Mouse (Mus musculus) lung, embryonic 14.5 days (tissue): ENCODE data around the gene Nf2. TPM values are rescaled to one million over a fixed set of nuclear protein-coding genes. Genes with fewer than 3 reads are reported as not detected.
A peak's percentile ranks its signal among the peaks of the same experiment; 100 is the strongest.

Experiments used
- ATAC-seq: fragments of 200-750 bp; cut with Nextera tagmentation; 2 replicates; pipeline ENCODE4 v1.8.0; 2017; ENCODE audit warnings: mild to moderate bottlenecking, moderate TSS enrichment, moderate library complexity; ENCODE audit not compliant: insufficient read depth
- DNase-seq: peaks from one replicate; pipeline ENCODE4 v3.0.0-alpha.2; 2015
- H3K27ac ChIP-seq: fragments of 300-500 bp; sonication (generic); 2 replicates; pipeline ENCODE4 v1.5.1; 2014; ENCODE audit warnings: low read depth, mild to moderate bottlenecking, moderate library complexity
- H3K27me3 ChIP-seq: fragments of 300-500 bp; sonication (generic); 2 replicates; pipeline ENCODE4 v1.6.1; 2014; ENCODE audit warnings: low read length, control low read depth; ENCODE audit not compliant: insufficient read depth
- H3K36me3 ChIP-seq: fragments of 300-500 bp; sonication (generic); 2 replicates; pipeline ENCODE4 v1.6.1; 2014; ENCODE audit warnings: control low read depth; ENCODE audit not compliant: insufficient read depth
- H3K4me1 ChIP-seq: fragments of 300-500 bp; sonication (generic); 2 replicates; pipeline ENCODE4 v1.6.1; 2014; ENCODE audit warnings: antibody characterized with exemption, control low read depth; ENCODE audit not compliant: insufficient read depth
- H3K4me2 ChIP-seq: fragments of 300-500 bp; sonication (generic); 2 replicates; pipeline ENCODE4 v1.6.1; 2014; ENCODE audit warnings: mild to moderate bottlenecking
- H3K4me3 ChIP-seq: fragments of 300-500 bp; sonication (generic); 2 replicates; pipeline ENCODE4 v1.5.1; 2014; ENCODE audit warnings: low read depth, low read length
- H3K9ac ChIP-seq: fragments of 300-500 bp; sonication (generic); 2 replicates; pipeline ENCODE4 v1.6.1; 2014
- H3K9me3 ChIP-seq: fragments of 300-500 bp; sonication (generic); 2 replicates; pipeline ENCODE4 v1.6.1; 2016; ENCODE audit warnings: low read depth, low read length, control low read depth
- CTCF ChIP-seq: IDR thresholded peaks from 2 replicates; pipeline ENCODE4 v1.5.1; 2016; ENCODE audit warnings: antibody characterized with exemption, low read depth
- WGBS: fragments of 180-500 bp; shearing (Covaris S2); extraction: QIAGEN DNeasy Blood & Tissue Kit; methylation state at CpG from one replicate; pipeline ENCODE4 v1.1.7; 2014; 5-methylcytosine and 5-hydroxymethylcytosine counted together
- polyA plus RNA-seq: library from polyadenylated mRNA; unstranded; fragments of >200 nt; fragmentation: Nextera tagmentation; extraction: Ambion mirVana; gene quantifications from 2 replicates; pipeline ENCODE4 v1.2.1, GENCODE M21; 2014

The Nf2 gene
- polyA plus RNA-seq, 1 experiment from 2014 or later, result 43.3 TPM

DNA sequence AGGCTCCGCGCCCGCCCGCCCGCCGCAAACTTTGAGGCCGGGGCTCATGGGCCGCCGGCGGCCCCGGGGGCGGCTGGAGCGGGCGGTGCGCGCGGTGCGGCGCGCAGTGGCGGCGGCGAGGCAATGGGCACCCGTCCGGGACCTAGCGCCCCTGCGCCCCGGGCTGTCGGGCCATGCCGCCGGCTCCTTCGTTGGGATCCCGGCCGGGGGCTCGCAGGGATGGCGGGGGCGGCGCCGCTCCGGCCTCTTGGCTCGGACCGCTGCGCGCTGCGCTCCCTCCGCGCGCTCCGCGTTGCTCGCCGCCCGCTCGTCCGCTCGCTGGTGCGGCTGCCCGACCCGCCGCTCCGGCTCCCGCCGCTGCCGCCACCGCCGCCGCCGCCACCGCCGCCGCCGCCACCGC, 102.6 kb downstream of the Nf2 start, which contains the start of gene Cabp7:
Cabp7 (minus strand) TSS at position 46 of the 400 bp plus-strand sequence.
- no peak for TF ChIP-seq CTCF
- Histone ChIP-seq H3K27me3 (peaks cover 66% of the 10 kb centered on the region), H3K36me3 (no peaks in the 10 kb centered on the region), H3K4me1 (no peaks in the 10 kb centered on the region), H3K27ac (no peak within 1 kb of the TSS), H3K4me3 (peak within 1 kb of the TSS; percentile 46), H3K9ac (peak within 1 kb of the TSS; percentile 6; the same call in 1 of the 2 replicates), H3K4me2 (peak within 1 kb of the TSS; percentile 84), H3K9me3 (no peaks in the 10 kb centered on the region)
- DNase-seq (no peak), ATAC-seq (no peak)
- under 1% methylated on average over 35 of the region's 73 CpGs for WGBS

DNA sequence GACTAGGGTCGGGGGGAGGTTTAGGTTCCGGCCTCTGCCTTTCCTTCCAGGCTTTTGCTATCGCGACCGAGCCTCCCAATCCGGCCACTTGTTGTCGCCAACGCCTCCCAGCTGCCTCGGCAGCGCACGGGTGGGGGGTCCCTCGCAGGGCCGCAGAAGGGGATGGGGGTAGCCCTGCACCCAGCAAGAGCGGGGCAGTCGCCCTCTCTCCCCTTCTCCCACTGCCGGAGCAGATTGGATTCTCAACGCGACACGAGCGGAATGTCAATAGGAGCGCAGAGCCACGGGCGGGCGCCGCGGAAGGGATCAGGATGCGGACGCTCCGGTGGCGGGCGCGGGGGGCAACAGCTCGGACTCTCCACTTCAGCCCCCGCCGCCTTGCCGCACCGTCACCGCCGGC, 103.4 kb downstream of the Nf2 start:
- H3K9ac ChIP-seq, result peak overlapping the region; percentile 6; the same call in 1 of the 2 replicates
- ATAC-seq (peak; percentile 20; the same call in 1 of the 2 replicates), DNase-seq (peak; percentile 20)
- under 1% methylated on average over 29 of the region's 39 CpGs for WGBS
- no peaks in the 10 kb centered on the region for H3K4me1 ChIP-seq
- peak overlapping the region; percentile 84 for H3K4me2 ChIP-seq
- peaks cover 66% of the 10 kb centered on the region for H3K27me3 ChIP-seq
- peak overlapping the region; percentile 46 for H3K4me3 ChIP-seq
- H3K27ac ChIP-seq, result no peak overlapping the region
- no peaks in the 10 kb centered on the region for H3K36me3 ChIP-seq
- no peaks in the 10 kb centered on the region for H3K9me3 ChIP-seq
- TF ChIP-seq CTCF, result no peak

DNA sequence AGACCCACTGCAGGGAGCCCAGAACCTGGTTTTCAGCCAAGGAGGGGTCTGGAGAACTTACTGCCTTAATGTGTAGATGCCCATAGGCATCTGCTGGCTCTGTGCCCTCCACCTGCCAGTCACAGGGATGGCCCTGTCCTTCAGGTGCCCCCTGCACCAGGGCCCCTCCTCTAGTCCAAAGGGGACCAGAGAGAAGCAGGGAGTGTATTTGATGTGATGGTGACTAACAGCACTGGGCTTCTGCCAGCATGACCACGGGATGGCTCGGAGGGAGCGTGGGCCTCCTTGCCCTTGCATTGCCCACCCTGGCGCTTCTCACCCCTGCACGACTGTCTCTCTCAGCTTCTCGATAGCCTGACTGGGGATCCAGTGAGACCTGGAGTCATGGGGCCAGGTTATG, 104.6 kb downstream of the Nf2 start:
- H3K27me3 ChIP-seq, result peaks cover 63% of the 10 kb centered on the region
- DNase-seq, result no peak
- ATAC-seq, result no peak
- H3K9ac ChIP-seq, result no peak overlapping the region
- no peak overlapping the region for H3K4me3 ChIP-seq
- H3K4me1 ChIP-seq, result no peaks in the 10 kb centered on the region
- no peak for TF ChIP-seq CTCF
- H3K4me2 ChIP-seq, result no peak overlapping the region
- H3K27ac ChIP-seq, result no peak overlapping the region
- no peaks in the 10 kb centered on the region for H3K9me3 ChIP-seq
- 54% methylated on average over 6 of the region's 6 CpGs for WGBS
- H3K36me3 ChIP-seq, result no peaks in the 10 kb centered on the region

DNA sequence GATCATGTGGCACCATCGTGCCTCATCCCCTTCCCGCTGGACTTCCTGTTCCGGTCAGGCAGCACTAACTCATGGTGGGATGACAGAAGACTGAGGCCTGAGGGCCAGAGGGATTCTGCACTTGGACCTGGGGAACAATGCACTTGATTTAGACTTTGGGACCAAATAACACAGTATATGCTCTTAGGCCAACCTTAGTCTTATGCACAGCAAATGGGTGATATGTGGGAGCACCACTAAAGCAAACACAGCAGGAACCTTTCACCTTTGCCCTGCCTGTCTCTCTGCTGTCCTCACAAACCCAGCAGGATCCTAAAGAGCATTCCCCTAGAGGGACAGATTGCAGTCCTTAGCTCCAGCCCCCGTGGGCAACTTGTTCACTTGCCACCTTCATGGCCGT, 108.6 kb downstream of the Nf2 start:
- H3K27me3 ChIP-seq, result peaks cover 25% of the 10 kb centered on the region
- no peaks in the 10 kb centered on the region for H3K9me3 ChIP-seq
- H3K27ac ChIP-seq, result no peak overlapping the region
- H3K4me3 ChIP-seq, result no peak overlapping the region
- WGBS, result 54% methylated on average over 5 of the region's 5 CpGs
- ATAC-seq (no peak), DNase-seq (no peak)
- H3K4me1 ChIP-seq, result no peaks in the 10 kb centered on the region
- H3K9ac ChIP-seq, result no peak overlapping the region
- H3K36me3 ChIP-seq, result no peaks in the 10 kb centered on the region
- no peak for TF ChIP-seq CTCF
- H3K4me2 ChIP-seq, result no peak overlapping the region

DNA sequence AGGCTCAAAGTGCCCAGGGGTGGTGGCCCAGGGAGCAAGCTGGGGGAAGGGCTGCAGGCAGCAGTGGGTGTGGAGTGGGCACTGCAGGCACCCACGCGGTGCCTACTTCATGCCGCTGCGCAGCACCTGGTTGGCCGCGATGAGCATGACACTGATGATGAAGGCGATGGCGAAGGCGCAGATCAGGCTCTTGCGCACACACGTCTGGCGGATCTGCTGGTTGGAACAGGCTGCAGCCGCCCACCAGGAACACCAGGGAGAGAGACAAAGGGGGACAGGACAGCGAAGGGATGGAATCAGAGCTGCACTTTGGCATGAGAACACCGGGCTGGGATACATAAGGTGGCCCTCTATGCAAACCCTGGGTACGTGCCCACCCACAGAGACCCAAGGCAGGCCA, 110.6 kb downstream of the Nf2 start:
- H3K9me3 ChIP-seq, result no peaks in the 10 kb centered on the region
- no peak overlapping the region for H3K4me2 ChIP-seq
- 87% methylated on average over 16 of the region's 16 CpGs for WGBS
- no peak for TF ChIP-seq CTCF
- H3K27me3 ChIP-seq, result peaks cover 5% of the 10 kb centered on the region; the same call in 1 of the 2 replicates
- H3K9ac ChIP-seq, result no peak overlapping the region
- ATAC-seq (no peak), DNase-seq (no peak)
- no peak overlapping the region for H3K4me3 ChIP-seq
- H3K4me1 ChIP-seq, result no peaks in the 10 kb centered on the region
- no peaks in the 10 kb centered on the region for H3K36me3 ChIP-seq
- H3K27ac ChIP-seq, result no peak overlapping the region

DNA sequence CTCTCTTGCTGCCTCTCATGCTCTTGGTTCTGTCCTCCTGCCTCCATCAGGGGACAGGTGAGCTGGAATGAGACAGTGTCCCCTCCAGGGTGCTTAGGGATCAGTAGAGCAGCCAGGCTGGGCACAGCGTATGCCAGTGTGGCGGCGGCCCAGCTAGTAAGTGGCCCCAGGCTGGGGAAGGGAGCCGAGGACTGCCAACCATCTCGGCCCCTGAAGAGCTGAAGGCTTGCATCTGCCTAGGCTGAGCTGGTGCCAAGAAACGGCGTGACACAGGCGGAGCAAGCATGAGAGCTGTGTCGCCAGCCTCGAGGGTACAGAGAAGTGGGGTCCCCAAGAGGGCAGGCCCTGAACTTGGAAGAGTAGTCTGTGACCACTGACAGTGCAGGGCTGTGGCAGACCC, 111.7 kb downstream of the Nf2 start:
- Histone ChIP-seq H3K4me1 (no peaks in the 10 kb centered on the region), H3K36me3 (no peaks in the 10 kb centered on the region), H3K4me3 (no peak overlapping the region), H3K27me3 (no peaks in the 10 kb centered on the region), H3K27ac (no peak overlapping the region), H3K9ac (no peak overlapping the region), H3K4me2 (no peak overlapping the region), H3K9me3 (no peaks in the 10 kb centered on the region)
- no peak for DNase-seq
- 72% methylated on average over 10 of the region's 10 CpGs for WGBS
- TF ChIP-seq CTCF, result no peak
- ATAC-seq, result no peak

DNA sequence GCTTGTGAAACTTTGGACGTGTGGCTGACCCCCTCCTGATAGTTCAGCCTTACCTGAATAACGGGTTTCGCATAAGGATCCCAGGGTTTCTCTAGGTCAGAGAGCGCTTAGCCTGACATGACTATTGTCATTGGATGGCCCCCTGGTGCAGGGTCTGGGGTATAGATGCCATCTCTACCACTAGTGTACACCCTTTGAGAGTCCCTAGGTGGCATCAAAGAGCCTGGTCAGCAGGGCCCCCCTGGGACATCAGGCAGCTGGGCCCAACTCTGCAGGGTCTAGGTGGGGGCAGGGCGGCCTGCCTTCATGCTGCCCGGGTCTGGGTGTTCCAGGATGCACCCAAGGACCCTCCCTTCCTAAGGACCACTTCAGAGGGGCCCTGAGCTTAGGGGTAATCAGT, 113.0 kb downstream of the Nf2 start:
- H3K27ac ChIP-seq, result no peak overlapping the region
- H3K4me3 ChIP-seq, result no peak overlapping the region
- H3K9ac ChIP-seq, result no peak overlapping the region
- H3K27me3 ChIP-seq, result no peaks in the 10 kb centered on the region
- 54% methylated on average over 6 of the region's 6 CpGs for WGBS
- ATAC-seq, result no peak
- no peak overlapping the region for H3K4me2 ChIP-seq
- TF ChIP-seq CTCF, result peak; percentile 27; the same call in 1 of the 2 replicates
- no peaks in the 10 kb centered on the region for H3K9me3 ChIP-seq
- no peaks in the 10 kb centered on the region for H3K4me1 ChIP-seq
- H3K36me3 ChIP-seq, result no peaks in the 10 kb centered on the region
- no peak for DNase-seq

DNA sequence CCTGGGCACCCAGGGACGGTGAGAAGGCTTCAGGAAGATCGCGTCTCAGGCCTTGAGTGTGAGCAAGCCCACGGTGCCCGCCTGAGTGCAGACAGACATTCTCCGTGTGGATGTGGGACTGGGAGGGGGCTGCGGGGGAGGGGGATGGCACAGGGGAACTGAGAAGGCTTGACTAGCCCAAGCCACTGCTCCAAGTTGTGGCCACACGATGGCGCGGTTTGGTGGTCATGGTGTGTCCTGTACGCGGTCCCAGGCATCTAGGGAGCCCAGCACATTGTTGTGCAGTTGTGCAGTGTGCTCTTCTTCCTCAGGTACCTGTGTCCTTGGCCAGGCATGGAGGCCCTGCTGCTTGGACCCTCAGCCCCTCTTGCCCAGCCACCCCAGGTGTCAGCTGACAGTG, 115.2 kb downstream of the Nf2 start:
- Histone ChIP-seq H3K4me1 (peaks cover 4% of the 10 kb centered on the region; the same call in 1 of the 2 replicates), H3K9me3 (no peaks in the 10 kb centered on the region), H3K27ac (no peak overlapping the region), H3K9ac (no peak overlapping the region), H3K27me3 (no peaks in the 10 kb centered on the region), H3K4me3 (no peak overlapping the region), H3K36me3 (no peaks in the 10 kb centered on the region), H3K4me2 (no peak overlapping the region)
- 35% methylated on average over 12 of the region's 12 CpGs for WGBS
- TF ChIP-seq CTCF, result peak; percentile 34; the same call in 1 of the 2 replicates
- DNase-seq, result peak; percentile 46
- ATAC-seq, result no peak
